Mouse (Mus musculus) erythroid progenitor cell, adult 5-6 weeks (primary cell): ENCODE measurements around the gene Sh3bp5. TPM values are rescaled to one million over a fixed set of nuclear protein-coding genes. Genes with fewer than 3 reads are reported as not detected.
A peak's percentile ranks its signal among the peaks of the same experiment; 100 is the strongest.
"Not testable (repeated sequence)": the region's sequence is repeated elsewhere in the genome, so short reads cannot be mapped to it uniquely, and the experiment has no call there.

Experiments
- ATAC-seq: replicated peaks from 2 replicates; pipeline ENCODE4 v1.8.0; 2016; ENCODE audit warnings: moderate number of reproducible peaks, mild to moderate bottlenecking, moderate TSS enrichment, inconsistent platforms; ENCODE audit not compliant: poor library complexity, low FRiP score, severe bottlenecking
- total RNA-seq, 2 experiments: library from RNA; stranded (forward) in 1 of 2; stranded (reverse) in 1 of 2; fragments of 150-400 nt in 1 of 2; fragments of 186-747, 209-891 nt in 1 of 2; gene quantifications; 2 replicates each; pipeline versions ENCODE4 v1.2.3 to v1.2.4; 2015 to 2017; ENCODE audit warnings: low replicate concordance in 2 of 2

The Sh3bp5 gene
- 6.8 and 9.6 TPM in 2 replicates for total RNA-seq (2015; ENCODE audit: low replicate concordance)
- 3.9 and 6.7 TPM in 2 replicates for total RNA-seq (2017; ENCODE audit: low replicate concordance)

DNA sequence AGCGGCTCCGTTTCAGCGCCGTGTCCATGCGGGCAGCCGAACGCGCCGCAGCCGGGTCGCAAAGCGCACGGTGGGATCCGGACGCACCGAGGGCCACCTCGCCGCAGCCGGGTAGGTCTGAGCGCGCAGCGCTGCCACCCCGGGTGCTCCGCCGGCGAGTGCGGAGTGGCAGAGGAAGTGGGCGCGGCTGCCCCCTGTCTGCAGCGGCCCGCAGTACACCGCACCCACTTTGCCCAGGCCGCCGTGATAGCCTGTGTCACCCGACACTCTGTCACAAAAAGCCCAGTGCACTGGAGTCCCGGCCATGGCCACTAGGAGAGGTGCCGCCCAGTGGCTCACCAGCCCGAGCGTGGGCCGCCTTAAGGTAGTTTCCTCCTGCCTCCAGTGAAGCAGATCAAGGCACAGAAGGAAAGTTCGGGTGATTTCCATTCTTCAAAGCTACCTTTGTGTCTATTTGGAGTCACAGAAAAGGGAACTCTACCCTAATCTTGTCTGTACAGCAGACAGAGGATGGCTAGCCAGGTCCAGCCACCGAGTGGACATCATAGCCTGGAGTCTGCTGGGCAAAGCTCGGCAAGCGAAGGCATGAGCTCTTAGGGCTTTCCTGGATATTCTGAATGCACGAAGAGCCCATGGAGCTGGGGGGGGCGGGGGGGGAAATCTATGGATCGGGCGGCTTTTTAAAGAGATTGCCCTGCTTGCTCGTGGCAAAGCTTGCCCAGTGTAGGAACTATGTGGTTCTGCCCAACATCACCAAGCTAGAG is at the start of gene Sh3bp5:
TSS of gene Sh3bp5 (minus strand) at position 149 of the 764 bp plus-strand sequence.
- ATAC-seq = peak; percentile 89

DNA sequence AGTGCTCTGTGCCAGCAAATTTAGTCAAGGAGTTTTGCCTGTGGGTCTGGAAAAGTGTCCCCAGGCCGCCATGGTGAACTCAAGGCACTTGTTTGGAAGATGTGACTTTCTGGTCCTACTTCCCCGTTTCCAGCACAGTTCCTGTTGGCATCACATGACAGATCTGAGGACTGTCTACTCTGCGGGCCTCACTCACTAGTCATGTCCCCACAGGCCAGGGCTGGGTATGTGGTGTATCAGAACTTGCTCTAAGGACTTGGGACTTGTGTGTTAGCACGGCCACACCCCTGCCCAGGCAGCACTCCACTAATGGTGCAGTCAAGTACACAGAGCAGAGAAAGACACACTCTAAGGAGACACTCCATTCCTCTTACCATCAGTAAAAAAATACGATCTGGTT is 46.5 kb upstream of the Sh3bp5 start:
- no peak for ATAC-seq

DNA sequence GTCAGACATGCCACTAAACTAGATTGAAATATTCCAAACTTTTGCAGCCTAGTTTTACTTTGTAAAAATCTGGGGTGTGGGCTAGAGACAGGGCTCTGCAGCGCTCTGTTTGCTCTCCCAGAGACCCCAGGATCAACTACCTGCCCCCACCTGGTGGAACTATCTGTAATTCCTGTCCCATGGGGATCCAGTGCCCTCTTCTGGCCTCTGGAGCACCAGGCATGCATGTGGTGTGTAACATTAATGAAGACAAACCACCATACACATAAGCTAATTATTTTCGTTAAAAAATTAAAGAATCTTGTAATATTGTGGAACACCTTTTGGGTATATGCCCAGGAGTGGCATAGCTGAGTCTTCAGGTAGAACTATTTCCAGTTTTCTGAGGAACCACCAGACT is 37.4 kb upstream of the Sh3bp5 start:
- ATAC-seq = no peak

DNA sequence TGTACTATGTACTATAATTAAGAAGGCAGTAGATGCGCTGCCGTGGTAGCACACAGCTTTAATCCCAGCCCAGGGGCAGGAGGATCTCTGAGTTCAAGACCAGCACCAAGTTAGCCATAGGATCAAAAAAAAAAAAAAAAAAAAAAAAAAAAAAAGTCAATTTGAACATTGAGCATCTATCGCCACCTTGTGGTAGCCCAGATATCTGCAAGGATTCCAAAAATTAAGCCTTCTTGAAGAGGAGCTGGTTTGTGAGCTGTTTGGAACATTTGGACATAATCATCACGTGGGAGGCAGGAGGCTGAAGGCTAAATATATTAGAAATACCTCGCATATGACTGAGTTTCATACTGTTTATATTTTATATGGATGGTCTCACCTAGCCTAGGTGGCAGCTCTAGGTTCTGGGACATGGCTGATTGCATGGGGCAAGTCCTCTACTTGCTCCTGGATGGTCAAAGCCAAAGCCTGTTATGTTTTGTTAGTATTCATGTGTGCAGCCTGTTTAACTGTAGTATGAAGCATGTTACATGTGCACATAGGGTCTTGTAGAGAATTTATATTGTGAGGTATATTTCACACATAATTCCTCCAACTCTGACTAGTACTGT is 36.7 kb upstream of the Sh3bp5 start:
- peak; percentile 52; the same call in 1 of the 2 replicates for ATAC-seq

DNA sequence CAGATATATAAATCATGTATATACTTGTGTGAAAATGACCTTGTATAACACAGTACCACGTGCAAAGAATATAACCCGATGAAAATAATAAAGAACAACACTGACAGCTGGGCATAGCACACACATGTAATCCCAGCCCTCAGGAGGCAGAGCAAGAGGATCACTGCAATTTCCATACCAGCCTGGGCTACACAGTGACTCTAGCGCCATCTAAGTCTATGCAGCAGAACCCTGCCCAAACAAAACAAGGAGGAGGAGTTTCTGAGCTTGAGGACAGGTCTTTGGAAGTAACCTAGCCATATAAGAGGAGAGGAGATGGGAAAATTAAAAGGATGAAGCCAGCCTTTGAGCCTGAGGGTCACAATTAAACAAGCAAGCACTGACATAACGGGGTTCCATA is 33.8 kb upstream of the Sh3bp5 start:
- ATAC-seq = no peak

- no peak for ATAC-seq
Measured at GRCm38 (mm10) chr14:31464176-31464575, 28.3 kb upstream of the Sh3bp5 start.

DNA sequence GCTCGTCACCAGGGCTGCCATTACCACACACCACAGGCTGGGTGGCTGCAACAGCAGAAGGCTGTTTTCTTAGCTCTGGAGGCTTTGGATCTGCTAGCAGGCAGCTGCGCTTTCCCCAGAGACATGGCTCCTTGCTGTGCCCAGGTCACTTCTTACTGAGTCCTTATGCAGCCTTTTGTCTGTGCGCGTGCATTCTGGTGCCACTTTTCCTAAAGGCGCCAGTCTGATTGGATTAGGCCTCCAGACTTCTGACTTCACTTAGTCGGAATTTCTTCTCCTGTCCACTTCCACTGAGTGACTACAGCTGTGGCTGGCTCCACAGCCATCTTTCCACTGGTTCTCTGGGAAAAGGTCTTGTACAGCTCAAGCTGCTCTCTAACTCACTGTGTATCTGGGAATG is 27.0 kb upstream of the Sh3bp5 start:
- ATAC-seq = no peak

DNA sequence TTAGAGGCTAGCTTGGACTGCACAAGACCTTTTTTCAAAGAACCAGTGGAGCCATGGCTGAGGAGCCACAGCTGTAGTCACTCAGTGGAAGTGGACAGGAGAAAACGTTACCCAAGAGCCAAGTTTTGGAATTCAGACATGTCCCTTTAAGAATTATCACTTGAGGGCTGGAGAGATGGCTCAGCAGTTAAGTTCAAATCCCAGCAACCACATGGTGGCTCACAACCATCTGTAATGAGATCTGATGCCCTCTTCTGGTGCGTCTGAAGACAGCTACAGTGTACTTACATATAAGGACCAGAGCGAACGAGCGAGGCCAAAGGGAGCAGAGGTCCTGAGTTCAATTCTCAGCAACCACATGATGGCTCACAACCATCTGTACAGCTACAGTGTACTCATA is 26.3 kb upstream of the Sh3bp5 start:
- ATAC-seq = not testable (repeated sequence)

- no peak for ATAC-seq
Measured at GRCm38 (mm10) chr14:31458006-31458405, 22.1 kb upstream of the Sh3bp5 start.

DNA sequence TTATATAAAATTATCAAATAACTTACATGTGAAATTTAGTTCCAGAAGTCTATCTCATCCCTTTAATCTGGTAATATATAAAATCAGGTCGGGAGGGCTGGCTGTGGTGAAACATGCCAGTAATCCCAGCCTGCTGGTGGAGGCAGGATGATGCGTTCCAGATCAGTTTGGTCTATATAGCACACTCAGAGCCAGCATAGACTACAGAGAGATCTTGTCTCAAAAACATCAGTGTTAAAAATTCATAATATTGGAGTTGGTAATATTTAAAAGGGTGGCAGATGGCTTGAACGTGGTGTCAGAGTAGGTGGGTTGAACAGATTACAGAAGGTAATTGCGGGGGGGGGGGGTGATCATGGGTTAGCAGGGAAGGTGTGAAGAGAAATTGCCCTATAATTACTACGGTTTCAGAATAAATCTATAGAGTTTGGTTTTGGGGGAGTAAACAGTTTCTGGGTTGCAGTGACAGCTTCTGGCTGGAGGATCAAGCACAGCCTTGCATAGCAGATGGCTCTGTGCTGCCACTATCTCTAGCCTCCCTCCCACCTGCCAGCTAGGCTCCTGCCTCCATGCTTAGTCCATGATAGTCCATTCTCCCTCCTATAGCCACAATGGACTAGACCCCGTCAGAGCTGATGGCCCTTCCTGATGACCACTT is 20.3 kb upstream of the Sh3bp5 start:
- ATAC-seq = no peak

DNA sequence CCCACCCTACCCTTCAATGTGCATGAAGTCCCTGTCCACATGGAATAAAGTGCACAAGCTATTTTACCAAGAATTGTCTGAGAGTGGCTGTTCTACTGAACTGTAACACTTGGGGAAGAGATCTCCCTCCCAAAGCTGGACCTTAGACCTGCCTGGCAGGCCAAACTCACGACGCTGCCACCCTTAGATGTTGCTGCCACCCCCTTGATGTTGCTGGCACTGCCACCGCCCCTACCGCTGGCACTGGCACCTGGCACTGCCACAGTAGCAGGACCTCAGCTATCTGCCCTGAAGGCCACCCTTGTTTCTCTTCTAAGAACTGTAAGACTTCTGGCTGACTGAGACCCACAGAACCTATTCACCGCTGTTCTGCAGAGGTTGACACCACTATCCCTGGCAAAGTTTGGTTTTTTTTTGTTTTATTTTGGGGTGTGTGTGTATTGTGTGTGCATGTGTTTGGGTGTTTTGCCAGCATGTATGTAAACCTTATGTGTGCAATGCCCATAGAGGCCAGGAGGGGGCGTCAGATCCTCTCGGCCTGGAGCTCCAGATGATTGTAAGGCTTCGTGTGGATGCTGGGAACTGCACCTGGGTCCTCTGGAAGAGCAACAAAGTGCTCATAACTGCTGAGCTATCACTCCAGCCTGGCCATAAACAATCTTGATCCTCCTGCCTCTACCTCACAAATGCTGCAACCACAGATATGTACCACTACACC is 19.1 kb upstream of the Sh3bp5 start:
- ATAC-seq = no peak

DNA sequence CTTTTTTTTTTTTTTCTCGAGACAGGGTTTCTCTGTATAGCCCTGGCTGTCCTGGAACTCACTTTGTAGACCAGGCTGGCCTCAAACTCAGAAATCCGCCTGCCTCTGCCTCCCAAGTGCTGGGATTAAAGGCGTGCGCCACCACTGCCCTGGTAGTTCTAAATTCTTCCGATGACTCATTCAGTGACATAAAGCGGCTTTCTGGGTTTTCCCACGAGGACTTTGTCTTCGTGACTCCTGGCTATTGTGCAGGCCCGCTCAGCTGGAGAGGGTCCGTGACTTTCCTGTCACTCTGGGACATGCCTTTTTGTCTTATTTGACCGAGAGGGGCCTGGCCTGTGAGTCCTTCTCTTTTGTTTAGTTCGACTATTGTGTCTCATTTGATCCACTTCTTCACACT is 18.1 kb upstream of the Sh3bp5 start:
- ATAC-seq = not testable (repeated sequence)

DNA sequence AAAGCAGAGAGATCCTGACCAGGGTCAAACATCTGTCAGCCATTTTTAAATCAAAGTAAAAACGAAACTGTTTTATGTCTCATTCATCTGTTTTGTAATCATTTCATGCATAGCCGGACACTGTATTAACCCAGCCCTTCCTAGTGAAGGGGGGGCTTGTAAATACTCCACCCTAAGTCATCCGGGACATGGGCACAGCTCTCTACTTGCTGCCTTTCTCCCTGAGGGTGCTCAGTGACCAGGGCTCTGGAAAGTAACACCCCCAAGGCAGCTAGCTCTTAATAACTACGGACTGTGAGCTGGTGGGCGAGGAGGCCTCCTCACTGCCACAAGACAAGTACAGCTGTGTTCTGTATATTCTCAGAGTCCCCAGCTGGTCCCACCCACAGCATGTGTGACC is 13.1 kb upstream of the Sh3bp5 start:
- no peak for ATAC-seq

- ATAC-seq = no peak
Measured at GRCm38 (mm10) chr14:31443616-31444015, 7.7 kb upstream of the Sh3bp5 start.

DNA sequence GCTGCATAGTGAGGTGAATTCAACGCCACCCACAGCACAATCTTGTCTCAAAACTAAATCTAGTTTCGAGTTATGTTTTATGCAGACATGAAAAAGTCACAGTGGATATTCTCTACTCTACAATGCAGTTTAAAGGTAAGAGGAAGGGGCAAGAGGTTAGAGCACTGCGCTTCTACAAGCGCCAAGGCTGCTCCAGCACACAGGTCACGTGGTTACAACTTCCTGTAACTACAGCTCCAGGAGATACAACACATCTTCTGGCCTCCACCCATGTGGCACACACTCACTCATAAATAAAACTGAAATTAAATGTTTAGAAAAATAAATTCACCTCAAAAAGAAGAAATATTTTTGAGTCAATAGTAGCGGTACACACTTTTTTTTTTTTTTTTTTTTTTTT is 4.8 kb upstream of the Sh3bp5 start:
- no peak for ATAC-seq

DNA sequence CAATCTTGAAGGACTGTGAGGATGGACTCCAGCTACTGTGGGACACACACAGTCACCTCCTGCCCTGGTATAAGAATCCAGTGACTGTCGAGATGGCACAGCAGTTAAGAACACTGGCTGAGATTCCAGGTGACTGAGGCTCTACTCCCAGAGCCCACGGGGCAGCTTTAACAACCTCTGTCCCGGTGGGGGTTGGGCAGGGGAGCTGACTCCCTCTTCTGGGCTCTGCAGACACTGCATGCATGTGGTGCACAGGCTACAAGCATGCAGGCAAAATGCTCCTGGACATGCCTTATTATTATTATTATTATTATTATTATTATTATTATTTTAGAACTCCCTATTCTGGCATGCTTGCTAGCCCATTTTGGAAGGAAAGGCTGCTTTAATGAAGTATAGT is 4.4 kb upstream of the Sh3bp5 start:
- ATAC-seq = no peak

- no peak for ATAC-seq
Measured at GRCm38 (mm10) chr14:31439279-31439678, 3.4 kb upstream of the Sh3bp5 start.

GRCm38 (mm10) chr14:31437826-31438529 is 2.1 kb upstream of the Sh3bp5 start:
- ATAC-seq = no peak

- no peak for ATAC-seq
Measured at GRCm38 (mm10) chr14:31435018-31435915, 611 bp downstream of the Sh3bp5 start.
